Mouse (Mus musculus) kidney, adult 18-20 months (tissue): ENCODE results near the gene Ahdc1.
"Not testable (repeated sequence)": the region's sequence is repeated elsewhere in the genome, so short reads cannot be mapped to it uniquely, and the experiment has no call there.

Experiments used
- DNase-seq: peaks from one replicate; pipeline ENCODE4 v3.0.0; 2021

Ahdc1 gene

DNA sequence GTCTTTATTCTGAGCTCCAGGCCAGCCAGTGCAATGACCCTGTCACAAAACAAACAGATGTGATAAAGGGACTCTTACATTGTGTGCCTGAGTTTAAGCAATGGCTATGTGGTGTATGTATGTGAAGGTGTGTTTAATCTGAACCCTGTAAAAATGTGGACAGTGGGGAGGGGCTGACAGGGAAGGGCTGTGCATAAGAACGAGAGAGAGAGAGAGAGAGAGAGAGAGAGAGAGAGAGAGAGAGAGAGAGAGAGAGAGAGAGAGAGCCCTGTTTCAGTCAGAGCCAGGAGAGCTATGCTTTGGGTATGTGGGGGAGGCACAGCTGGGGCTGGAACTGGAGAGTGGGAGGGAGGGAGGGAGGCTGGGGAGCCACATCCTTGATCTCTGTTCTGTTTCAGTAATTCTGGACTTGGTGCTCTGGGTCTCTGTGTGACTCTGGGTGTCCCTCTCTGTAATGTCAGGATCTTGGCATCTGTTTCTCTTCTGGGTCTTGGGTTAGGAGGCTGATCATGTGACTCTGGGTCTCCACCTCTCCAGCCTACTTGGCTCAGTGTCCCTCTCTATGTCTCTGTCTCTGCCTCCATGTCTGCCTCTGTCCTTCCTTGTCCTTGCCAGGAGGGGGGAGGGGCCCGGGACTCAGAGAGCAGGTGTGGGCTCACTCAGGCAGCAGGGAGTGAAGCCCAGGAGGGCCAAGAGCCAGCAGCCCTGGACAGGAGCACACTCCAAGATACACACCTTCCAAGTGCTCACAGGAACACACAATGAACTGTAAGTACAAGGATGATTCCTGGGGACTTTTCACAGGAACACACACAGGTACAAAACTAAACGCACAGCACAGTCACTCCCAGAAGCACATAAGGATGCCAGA is 73.2 kb downstream of the Ahdc1 start:
- DNase-seq, result peak; percentile 90

DNA sequence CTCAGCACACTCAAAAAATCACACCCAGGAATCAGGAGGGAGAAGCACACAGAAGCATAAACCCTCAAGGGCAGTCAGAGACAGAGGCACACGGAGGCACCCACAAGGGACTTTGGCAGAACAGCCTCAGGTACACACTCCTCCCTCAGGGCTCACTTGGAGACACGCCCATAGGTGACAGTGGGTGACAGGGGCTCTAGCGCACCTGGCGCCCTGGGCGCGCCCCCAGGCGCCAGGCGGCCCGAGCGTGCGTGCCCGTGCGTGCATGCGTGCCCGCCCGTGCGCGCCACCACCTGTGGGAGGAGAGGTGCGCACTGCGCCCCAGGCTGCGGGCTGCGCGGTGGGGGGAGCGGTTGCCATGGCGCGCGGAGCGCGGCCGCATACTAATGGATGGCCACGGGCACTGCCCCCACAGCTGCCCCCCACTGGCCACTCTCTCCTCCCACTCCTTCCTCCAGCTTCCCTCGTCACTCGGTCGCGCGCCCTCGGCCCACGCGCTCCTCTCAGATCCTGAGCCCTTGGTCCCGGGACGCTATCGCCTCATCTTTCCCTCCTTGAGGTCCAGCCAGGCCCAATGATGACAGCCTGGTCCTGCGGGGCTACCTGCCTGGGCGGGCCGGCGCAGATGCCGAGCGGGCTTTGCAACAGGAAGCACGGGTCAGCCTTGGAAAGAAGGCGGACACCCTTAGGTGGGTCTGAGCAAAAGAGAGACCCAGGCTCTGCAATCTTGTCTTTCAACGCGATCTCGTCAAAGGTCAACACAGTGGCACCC is 74.1 kb downstream of the Ahdc1 start:
- DNase-seq, result peak; percentile 80

DNA sequence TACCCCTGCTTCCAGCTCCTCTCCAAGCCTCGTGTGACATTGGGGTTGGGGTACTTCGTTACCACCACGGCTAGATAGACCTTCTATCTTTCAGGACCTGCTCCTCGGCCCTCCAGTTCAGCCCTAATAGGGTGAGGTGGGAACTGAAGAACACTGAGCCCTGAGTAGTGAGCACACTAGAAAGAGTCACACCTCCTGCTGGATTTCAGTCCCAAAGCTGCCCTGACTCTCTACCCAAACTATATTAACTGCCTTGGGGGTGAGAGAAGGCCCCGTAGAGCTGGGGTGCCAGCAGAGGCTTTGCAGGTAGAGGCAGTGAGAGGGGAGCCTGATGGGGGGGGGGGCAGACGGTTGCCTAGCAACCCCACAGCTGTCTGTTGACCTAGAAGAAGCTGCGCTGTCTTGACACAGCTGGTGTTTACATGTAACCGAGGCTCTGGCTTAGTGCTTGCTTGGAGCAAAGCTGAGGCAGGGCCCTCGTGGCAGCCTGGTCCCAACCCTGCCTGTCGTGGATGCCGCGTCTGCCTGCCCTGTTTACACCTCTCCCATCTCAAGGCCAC is 74.8 kb downstream of the Ahdc1 start:
- DNase-seq, result peak; percentile 33

DNA sequence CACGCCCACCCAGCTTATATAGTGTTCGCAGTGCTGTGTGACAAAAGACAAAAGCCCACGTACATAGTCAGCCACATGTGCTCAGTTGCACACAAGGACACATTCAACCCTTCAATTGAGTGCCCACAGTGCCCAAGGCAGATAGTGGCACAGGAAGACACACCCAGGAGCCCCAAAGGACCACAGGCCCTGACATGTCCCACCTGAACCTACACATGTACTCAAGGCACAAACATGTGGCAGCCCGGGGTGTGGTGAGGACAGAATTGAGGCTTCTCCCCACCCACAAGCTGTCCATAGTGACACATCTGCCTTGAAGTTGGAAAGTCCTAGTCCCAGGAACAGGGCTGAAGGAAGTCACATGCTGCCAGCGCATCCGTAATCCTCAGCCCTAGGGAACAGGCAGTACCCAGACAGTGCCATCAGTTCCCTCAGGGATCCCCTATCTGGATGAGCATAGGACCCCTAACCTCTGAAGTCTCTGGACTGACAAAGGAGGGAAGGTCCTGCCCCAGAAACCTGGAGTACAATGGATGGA is 76.2 kb downstream of the Ahdc1 start:
- no peak for DNase-seq

DNA sequence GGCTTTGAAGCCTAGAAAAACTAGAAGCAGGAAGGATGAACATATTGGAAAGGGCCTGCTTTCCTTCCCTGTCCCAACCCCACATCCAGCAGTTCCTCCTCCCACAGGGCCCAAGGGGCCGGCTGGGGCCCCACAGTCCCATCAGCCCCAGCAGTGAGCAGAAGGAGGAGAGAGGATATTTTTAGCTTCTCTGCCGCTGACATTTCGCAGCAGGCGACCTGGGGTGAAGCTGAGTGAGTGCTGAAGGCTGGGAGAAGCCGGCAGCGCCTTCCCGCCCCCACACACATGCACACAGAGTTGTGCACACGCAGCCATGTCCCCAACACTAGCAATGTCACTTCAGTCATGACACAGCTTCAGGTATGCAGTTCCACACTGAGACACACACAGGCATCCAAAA is 76.8 kb downstream of the Ahdc1 start:
- no peak for DNase-seq

DNA sequence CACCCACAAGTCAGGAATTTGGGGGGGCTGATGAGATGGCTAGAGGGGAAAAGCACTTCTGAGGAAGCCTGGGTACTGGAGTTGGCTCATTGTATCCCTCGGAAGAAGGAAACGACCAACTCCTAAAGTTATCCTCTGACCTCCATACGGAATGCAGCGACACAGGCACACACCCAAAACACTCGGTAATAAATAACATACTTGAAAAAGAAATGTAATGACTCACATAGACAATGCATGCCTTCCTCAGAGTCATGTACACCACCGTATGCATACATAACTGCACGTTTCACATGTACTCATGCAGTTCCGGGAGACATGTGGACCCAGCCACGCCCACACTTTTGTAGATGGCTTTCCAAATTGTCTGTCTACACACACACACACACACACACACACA is 78.3 kb downstream of the Ahdc1 start:
- DNase-seq, result no peak

DNA sequence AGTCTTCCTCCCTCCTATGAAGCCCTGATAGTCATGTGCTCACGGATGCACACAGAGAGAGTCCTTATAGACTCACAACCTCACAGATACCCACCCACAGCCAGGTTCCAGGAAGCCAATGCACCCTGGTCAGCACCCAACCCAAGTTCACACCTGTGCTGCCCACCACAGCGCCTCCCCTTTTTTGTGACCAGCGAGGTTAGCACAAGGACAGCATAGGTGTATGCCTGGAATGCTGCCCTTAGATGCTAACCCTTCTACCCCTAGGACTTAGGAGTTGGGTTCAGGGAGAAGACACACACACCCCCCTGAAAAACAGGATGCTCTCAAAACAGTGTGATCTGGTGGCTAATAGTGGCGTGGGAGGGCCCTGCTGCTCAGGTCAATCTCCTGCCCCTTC is 78.7 kb downstream of the Ahdc1 start:
- DNase-seq, result no peak

DNA sequence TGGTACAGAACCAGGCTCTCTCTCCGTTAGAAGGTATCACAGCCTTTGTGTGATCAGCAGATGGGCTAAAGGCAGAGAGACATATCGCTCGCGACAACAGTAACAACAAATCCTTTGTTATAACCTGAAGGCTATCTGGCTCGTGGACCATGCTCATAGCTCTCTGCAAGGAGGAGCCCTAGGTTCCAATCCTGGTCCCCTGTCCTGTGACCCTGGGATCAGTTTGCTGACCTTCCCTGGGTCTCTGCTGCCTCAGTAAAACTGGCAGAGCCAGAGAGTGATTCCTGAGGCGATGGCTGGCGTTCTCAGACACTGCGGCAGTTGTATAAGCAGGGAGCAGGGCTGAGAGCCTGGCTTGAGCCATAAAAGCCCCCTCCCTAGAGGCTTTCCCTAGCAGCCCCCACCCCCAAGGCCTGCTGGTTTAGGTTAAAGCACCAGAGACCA is 79.2 kb downstream of the Ahdc1 start:
- DNase-seq, result no peak

DNA sequence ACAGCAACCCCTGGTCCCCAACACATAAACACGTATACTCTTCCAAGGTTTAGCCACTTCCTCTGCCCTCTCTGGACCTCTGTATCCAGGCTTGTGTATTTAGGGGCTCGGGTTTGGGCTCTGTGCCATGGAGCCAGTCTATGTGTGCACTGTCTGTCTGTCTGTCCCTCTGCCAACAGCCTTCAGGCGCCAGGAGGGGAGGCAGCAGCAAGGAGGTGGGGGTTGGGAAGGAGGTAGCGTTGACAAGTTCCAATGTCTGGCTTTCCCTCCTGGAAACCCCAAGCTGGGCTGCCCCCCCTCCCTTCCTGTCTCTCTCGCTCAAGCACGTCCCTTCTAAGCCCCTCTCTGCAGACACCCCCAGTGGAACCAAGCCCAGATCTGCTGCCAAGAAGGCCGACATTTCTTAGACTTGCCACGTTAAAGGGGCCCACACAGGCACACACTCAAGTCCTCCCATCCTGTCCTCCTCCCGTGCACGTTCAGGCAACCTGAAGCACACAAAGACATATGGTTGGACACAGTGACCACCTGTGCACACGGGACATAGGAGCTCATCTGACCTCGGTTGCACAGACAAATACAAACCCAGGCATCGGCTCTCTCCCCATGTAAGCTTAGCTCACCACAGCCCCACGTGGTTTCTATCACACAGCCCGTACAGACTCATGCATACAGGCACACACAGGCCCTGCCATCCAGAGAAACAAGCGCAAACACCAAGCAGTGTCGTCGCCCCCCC is 79.8 kb downstream of the Ahdc1 start:
- DNase-seq, result peak; percentile 37

DNA sequence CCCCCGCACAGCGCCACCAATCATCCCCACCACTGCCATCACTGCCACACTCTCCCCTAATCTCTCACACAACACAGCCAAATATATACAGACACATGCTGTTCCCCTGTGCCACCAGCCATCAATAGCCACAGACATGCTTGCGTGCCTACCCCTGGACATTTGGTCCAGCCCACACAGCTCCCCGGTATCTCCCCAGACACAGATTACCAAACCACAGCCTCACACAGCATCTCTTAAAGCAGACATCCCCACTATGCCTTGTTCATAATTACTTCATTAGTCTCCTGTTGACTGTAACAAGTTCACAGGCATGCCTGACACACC is 80.4 kb downstream of the Ahdc1 start:
- DNase-seq, result no peak

DNA sequence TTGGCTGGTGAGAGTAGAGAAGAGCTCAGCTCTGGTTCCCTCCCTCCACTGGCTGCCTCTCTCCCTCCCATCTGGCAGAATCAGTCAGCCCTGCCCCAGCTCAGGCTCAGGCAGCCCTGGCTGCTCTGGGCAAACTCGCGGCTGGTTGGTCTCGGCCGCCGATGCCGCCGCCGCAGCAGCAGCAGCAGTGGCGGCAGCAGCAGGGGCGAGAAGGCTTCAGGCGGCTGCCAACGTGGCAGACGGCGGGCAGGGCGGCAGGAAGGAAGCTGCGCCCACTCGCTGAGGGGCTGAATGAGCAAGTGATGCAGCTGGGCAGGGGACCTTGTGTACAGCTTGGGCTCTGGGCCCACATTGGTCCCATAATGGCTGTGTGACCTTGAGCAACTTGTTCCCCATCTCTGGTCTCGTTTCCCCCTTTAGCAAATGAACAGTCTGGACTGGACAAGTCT is 81.4 kb downstream of the Ahdc1 start:
- DNase-seq, result peak; percentile 61

DNA sequence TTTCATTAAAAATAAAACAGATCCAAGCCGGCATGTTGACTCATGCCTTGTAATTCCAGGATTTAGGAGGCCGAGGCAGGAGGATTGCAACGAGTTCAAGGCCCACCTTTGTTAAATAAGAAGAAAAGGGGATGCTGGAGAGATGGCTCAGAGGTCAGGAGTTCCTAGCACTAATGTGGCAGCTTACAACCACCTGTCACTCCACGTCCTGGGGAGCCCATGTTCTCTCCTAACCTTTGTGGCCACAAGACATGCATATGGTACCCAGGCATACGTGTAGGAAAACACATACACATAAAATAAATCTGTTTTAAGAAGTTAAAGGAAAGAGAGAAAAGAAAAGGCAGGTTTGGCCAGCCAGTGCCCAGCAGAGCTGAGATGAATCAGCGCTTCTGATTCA is 82.0 kb downstream of the Ahdc1 start:
- DNase-seq, result no peak

DNA sequence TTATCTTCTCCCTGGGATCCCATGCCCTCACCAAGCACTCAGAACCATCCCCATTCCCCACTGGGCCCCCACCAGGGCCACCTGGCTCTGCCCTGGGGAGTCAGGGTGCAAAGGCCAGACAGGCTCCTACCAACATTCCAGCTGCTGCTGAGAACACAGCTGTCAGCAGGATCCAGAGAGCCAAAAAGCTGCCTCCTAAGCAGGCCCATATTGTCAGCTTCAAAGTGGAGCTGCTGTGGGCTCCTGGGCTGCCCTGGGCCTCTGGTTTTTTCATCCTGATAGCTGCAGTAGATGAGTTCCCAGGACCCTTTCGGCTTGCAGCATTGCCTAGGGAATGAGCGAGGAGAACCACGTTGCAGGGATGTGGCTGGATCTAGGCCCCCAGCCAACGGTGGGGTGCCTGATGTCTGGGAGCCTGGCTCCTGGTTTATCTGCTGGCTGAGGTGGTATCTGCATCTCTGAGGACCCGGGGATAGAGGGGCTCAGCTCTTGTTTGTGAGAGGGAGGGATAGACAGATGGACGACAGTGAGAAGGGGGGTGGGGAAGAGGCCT is 82.5 kb downstream of the Ahdc1 start:
- peak; percentile 47 for DNase-seq

DNA sequence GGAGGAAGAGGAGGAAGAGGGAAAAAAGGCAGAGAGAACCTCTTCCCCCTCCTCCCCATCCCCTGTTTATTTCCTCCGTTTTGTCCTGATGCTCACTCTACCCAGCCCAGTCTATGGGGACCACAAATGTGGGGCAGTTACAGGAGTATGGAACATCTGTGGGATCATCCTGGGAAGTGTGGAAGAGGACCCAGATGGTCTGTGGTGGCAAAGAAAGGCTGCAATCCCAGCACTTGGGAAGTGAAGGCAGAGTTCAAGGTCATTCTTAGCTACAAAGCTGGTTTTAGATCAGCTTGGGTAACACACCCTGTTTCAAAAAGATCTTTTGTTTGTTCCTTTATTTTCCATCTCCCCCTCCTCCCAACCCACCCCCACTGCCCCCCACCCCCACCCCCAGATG is 83.2 kb downstream of the Ahdc1 start:
- no peak for DNase-seq

DNA sequence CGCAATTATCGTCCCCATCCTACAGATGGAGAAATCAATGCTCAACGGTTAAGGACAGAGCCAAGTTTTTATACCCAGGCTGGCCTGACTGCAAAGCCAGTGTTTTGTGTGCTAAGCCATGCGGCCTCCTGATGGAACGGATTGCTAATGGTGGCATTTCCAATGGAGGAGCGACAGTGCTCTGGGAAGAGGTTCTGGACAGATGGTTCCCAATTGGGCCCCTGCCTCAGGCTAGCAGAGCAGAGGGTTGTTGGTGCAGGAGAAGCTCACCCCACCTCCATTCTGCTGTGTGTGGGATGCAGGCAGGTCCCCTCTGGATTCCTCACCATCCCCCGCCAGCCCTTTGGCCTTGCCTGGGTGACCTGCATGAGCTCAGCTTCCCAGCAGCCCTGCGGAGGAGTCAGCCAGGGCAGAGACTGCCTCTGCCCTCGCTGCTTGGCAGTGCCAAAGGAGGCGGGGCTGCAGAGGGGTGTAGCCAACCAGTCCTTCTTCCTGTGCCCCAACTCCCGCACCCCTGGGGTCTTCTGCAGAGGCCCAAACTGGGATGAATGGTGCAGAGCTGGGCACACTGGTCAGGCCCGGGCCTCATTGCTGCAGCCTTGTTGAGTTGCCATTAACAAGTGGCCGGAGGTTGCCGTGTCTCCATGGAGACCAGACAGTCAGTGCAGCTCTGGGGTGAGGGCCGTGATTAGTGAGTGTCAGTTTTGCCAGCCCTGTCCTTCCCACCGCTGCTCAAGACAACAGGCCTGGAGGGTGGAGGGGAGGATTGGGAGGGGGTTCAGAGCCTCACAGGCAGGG is 84.1 kb downstream of the Ahdc1 start:
- peak; percentile 89 for DNase-seq

DNA sequence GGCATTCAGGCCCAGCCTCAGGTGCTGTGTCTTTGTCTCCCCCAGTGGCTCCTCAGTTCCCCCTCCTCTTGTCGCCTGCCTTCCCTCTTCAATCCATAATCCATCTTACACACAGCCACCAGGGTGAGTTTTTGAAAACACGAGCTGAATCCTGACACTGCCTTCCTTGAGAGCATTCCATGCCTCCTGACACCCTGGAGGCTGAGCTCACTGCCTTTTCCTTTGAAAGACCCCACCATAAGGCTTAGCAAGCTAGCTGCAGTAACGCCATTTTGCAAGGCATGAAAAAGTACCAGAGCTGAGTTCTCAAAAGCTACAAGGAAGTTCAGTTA is 84.6 kb downstream of the Ahdc1 start:
- not testable (repeated sequence) for DNase-seq

DNA sequence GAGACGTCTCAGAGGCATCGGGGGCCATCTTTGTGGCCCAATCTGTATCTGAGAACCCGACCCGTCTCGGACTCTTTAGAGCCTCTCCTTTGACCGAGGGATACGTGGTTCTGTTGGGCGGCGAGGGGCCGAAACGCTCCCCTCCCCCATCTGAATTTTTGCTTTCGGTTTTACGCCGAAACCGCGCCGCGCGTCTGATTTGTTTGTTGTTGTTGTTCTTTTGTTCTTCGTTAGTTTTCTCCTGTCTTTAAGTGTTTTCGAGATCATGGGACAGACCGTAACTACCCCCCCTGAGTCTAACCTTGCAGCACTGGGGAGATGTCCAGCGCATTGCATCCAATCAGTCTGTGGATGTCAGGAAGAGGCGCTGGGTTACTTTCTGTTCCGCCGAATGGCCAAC is 85.6 kb downstream of the Ahdc1 start:
- peak; percentile 42 for DNase-seq

DNA sequence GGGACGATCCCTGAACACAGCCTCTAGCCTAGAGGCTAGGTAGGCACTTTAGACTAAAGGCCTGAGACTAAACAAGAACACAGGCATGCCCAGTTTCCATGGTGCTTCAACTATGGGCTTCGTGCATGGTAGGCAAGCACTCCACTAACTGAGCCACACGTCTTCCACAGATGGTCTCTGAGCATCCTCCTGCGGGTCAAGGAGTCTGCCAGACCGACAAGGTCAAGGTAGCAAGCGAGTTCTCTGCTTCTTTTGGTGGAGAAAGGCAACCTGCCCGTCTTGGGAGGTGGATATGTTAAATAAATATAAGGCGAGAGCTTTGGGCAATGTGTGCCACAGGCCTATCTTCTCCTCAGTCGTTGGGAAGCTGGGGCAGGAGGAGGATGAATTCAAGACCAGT is 90.7 kb downstream of the Ahdc1 start:
- peak; percentile 33 for DNase-seq

DNA sequence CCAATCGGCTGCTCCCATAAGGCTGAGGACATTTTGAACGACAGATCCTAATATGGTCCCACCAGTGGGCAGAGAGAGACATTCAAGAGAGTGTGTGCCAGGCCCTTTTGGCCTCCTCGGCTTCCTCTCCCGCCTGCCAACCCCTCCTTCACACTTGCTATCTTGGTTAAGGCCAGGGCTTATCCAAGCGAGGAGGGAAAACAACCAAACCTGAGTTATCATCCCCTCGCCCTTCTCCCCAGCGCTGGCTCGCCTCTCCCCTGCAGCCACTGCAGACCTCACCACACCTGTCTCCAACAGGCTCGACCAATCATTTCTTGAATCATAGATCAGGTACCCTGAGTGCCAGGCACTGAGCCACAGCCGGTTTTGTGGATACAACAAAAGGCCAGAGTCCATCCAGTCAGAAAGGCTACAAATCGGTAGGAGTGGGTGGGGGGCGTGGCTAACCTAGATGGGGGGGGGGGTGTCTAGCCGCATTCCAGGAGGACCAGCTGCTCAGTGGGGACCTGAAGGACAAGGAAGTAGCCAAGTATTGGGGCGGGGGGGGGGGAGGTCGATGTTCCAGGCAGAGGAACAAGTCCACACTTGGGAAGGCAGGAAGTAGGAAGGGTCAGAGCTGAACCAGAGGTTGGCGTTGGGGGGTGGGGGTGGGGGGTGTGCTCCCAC is 92.6 kb downstream of the Ahdc1 start:
- DNase-seq, result peak; percentile 69

DNA sequence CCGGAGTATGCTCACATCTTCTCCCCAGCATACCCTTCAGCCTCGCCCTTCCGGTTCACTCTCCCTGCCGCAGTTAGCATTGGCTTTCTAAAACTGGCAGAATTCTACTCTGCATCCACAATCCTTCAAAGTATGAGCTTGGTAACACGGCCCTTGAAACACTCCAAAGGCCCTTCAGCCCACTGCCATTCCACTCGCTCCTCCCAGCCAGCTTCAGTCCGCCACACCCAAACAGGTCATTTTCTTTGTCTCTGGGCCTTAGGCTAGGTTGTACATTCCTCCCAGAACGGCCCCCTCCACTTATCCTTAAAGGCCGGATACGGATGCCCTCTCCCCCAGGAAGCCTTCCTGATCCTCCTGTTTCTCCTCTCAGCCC is 93.1 kb downstream of the Ahdc1 start:
- DNase-seq, result peak; percentile 39

DNA sequence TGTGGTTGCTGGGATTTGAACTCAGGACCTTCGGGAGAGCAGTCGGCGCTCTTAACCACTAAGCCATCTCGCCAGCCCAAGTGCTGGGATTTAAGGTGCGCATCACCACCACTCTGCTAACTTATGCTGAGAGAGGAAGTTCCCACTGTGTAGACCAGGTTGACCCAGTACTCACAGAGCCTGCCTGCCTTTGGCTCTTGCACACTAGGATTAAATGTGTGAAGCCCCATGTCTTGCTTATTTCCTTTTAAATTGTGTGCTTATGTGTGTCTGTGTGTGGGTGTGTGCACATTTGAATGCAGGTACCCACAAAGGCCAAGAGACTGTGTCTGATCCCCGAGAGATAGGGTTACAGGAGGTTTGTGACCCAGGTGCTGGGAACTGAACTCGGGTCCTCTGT is 95.6 kb downstream of the Ahdc1 start:
- DNase-seq, result no peak
